Mouse (Mus musculus): ENCODE data around the gene Wbp2.
"Not testable (repeated sequence)": the region's sequence is repeated elsewhere in the genome, so short reads cannot be mapped to it uniquely, and the experiment has no call there.

The Wbp2 gene

DNA sequence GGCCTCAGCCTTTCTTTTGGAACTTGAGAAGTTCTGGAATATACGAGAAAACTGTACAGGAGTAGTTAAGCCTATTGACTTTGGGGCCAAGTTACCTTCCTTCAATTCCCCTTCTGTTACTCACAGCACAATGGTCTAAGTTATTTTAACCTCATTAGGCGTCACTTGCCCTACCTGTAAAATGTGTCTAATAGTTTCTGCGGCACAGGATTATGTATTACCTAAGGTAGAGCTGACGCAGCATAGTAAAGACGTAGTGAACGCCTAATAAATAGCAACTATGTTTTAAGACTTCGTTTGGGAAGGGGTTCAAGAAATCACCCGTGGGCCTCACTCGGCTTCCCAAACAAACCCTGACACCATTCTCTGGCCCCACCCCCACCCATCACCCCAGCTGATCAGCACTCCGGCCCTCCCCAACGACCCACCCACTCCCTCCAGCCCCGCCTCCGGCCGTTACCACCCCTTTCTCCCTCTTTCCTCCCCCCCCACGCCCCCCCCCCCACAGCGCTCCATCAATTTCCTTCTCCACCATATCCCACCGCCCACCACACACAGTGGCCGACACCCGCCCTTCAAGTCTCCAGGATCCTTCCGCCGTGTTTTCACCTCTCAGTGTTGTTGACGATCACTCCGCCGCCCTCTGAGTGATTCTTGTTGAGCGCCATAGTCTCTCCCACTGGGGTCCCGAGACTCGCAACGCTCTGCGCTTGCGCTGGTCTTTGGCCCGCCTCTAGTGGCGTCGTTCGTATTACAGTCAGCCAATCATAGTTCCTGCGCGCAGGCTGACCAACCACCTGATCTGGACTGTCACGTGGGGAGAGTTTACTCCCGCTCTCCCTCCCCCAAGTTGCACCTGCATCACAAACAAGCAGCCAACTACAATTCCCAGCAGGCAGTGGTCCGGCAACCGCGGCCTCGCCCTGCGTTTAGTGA lies at the start of gene Wbp2:
TSS of gene Wbp2 (minus strand) at position 738 of the 936 bp plus-strand sequence.
- DNase-seq = peak; percentile 99

DNA sequence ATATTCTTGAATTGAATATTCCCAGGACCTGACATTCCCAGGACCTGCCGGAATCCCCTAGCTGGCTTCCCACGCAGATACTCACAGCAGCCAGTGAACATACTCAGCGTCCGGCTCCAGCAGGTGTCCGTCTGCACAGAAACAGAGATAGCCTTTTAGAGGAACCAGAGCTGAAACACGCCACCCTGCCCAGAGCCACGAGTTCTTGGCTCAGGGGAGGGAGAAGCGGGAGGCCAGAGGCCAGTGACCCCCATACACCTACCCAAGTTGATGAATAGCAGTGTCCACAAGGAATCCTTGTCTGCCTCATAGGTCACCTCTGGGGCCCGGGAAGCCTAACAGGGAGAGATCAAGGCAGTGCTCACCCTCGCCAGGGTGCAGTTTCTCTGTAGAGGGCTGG lies 47.4 kb upstream of the Wbp2 start:
- no peak for DNase-seq

DNA sequence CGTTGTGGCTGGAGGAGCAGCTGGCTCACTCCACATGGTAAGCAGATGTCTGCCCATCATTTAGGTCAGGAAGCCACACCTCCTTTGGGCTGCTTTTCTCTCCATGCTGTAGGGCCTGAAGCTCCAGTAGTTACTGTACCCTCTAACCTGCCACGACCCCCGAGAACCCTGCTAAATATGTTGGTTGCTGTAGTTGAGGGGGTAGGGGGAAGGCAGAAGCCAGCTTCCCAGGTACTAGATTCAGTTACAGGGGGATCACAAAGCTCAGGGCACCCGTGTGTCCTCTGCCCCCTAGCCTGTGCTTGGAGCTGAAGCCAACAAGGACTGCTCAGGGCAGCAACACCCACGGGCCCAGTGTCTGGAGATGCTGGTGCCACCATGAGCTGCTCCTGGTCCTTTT lies 46.7 kb upstream of the Wbp2 start:
- no peak for DNase-seq

DNA sequence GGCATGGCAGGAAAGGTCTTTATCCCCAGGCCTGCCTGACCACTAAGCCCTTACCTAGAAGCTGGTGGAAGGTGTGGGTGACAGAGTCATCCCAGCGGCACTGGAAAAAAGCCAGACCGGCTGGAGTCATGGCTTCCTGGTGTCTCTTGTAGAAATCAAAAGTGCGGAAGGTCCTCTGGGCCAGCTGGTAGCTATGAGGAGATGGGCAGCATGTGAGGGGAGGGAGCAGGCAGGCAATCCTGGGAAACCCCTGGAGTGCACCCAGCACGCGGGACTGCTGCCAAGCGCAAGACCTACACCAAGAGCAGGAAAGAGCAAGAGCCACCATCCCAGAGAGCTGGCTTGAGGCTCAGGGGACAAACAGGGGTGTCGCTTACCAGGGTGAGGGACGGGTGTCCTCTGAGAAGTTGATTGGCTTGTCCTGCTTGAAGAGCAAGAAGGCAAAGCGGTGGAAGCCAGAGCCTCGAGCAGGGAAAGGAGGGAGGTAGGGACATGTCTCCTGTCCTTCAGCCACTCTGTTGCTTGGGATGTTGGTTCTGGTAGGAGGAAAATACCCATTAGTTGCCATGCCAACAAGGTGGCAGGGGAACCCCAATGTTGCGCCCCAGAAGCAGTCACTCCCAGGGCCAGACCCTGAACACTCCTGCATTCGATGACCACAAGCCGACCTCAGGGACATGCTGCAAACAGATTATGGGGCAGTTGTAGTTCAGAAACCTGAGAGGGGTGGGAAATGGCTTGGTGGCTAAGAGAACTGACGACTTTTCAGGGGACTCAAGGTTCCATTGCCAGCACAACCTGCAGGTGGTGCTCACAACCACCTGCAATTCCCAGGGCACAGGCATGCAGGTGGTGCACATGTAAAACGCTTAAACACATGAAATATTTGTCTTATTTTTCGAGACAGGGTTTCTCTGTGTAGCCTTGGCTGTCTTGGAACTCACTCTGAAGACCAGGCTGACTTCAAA lies 45.9 kb upstream of the Wbp2 start:
- DNase-seq = no peak

DNA sequence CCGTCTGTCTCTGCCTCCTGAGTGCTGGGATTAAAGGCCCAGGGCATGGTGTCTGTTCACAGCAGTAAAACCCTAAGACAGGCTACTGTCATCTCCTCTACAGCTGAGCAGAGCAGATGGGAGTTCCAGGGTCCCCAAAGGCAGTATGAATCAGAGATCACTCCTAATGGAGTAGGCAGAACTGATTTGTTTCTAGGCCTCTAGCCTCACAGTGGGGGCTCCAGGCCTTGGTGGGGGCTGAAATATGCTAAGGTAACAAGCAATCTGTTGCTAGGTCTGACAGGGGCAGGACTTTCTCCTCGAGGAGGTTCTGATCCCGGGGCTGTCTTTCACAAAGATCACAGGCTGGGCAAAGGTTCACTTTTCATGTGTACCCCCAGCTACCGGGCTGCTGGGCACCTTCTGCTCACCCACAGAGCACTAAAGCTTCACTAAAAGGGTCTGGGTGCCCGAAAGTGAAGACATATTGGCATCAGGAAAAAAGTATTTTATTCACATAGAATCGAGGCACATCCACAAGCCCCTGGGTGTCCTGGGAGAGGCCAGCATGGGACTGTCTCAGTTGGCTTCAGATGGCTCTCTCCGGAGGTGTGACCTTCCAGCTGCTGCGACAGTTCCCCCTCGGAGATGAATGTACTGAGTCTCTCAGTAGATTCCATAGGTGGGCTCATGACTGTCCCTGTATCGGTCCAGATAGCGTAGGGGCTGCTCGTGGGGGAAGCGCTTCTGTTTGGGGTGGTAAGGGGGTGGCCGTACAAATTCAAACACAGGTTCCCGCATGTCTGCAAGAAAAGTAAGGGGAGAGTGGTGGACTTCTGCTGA lies 44.8 kb upstream of the Wbp2 start:
- DNase-seq = no peak

DNA sequence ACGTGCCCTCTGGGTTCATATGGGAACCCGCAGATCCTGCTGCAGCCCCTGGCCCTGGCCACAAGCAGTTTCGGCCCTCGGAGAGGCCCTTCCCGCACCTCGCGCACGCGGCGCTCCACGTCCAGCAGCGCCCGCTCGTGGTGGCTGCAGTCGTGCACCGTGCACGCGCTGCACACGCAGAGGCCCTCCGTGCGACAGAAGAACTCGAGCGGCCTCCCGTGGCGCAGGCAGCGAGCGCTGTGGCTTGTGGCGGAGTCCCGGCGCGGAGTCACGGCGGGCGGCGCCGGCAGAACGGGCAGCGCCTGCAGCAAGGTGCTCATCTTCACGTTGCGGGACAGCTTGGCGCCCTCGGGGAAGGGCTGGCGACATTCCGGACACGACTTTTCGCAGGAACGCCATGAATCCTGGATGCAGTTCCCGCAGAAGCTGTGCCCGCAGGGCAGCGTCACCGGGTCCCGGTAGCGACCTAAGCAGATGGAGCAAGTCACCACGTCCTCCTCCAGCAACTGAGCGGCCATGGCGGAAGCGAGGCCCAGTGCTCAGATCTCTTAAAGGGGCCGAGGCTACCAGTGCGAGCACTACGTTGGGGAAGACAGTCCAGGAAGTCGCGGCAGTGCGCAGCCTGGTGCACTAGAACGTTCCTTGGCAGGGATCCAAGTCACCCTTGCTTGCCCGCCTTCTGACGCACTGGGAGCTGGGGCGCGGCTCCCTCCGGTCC lies 43.9 kb upstream of the Wbp2 start, which contains the start of gene Trim65:
TSS of gene Trim65 (minus strand) at position 641 of the 718 bp plus-strand sequence.
- peak; percentile 95 for DNase-seq

DNA sequence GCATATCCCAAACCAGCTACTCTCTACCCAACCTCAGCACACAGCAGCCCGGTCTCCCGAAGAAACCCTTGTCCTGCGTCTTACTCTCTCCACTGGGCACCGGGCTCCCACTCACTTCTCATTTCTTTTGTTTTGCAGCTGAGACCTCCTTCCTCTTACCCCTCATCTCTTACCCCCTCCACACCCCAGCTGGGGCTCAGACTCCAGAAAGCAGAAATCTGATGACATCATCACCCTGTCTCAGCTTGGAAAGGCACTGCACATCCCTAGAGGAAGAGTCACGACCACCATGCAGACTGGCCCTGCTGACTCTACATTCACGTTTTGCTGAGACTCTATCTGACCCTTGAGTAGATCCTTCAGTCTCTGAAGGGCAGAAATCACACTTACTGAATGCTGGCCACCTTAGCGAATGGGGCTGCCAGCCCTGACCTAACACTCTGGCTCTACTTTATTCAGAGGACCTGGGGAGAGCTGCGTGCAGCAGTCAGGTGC lies 43.2 kb upstream of the Wbp2 start:
- DNase-seq = no peak

DNA sequence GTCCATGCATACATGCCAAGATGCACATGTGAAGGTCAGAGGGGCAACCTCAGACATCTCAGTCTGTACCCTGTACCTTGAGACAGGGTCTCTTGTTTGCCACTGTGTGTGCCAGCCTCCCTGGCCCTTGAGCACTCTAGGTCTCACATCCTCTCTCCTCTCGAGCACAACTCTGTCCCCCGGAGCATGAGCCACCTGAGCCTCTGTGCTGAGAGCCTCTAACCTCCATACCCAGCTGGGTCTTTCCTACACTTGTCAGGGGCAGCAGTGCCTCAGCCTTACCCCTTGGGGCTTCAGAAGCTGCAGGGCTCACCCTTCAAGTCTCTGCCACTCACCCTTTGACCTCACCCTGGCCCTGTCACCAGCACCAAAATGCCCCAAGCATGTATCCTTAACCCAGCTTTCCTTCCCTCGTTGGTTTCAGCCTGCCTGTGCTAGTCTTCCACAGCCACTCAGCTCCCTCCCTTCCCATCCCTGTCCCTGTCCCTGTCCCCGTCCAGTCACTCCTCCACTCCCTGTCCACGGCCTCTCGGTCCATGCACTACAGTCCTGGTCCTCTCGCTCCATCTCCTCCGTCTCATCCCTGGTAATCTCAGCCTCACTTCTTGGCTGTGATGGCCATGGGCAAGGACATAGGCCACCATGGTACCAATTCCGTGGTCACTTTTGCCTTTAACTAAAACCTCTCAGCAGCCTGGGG lies 42.4 kb upstream of the Wbp2 start:
- DNase-seq = no peak

DNA sequence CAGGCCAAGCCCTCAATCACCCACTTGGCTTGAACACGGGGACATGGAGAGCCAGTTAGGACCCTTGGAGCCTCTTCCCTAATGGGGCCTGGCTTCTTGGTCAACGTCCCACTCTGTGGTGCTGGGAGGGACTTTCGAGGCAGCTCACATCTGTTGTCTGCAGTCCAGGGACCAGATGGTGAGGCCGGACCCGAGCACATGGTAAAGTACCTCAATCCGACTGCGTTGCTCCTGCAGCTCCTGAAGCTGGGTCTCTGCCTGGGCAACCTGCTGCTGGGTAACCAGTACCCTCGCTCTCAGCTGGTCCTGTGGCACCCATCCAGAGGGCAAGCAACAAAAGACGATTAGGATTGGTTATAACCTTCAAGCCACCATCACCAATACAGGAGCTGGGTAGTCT lies 41.2 kb upstream of the Wbp2 start:
- DNase-seq = no peak

DNA sequence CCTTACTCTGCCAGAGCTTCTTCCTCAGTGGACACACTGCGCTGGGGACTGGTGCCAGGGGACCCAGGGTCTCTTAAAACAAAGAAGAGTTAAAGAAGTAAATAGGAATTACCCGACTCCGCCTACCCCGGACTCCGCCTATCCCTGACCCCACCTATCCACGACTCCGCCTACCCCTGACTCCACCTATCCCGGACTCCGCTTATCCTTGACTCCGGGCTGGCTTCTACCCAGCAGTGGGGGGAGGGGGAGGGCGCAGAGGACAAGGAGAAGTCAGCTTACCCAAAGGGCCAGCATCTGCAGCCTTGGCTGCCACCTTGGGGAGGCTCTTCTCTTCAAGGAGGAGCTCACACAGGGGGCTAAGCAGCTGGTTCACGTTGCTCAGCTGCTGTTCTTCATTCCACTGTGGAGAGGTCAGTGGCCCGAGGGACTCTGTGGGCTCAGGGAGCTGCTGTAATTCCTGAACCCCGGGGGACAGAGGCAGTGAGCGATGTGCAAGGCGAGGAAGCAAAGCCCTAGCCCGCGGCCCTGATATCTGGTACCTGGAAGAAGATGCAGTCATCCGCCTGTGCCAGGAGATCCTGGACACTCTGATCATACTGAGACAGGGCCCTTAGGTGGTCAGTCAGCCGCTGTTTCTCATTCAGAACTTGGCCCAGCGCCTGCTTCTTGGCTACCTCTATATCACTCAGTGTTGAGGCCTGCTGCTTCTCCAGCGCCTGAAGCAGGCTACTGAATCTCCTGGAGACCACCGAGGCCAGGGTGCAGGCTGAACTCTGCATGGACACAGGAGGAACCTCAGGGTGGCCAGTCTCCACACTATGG lies 40.6 kb upstream of the Wbp2 start, which contains the start of gene Trim47:
TSS of gene Trim47 (minus strand) at position 55 of the 825 bp plus-strand sequence.
- peak; percentile 83 for DNase-seq

DNA sequence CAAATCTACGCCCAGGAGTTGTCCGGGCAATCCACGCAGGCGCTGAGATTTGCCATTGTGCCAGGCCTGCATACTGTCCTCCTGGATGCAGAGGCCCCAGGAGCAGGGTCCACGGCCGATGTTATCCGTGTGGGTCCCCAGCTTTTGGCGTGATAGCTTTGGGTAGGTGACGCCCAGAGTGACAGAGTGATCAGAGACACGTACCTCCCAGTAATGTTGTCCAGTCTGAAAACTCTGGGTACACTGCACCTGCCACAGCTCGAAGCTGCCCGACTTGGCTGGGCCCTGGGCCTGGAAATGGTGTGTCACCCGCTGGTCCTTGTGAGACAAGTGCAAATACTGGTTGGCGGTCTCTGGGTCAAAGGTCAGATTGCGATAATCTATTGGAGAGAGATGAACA lies 39.5 kb upstream of the Wbp2 start:
- no peak for DNase-seq

DNA sequence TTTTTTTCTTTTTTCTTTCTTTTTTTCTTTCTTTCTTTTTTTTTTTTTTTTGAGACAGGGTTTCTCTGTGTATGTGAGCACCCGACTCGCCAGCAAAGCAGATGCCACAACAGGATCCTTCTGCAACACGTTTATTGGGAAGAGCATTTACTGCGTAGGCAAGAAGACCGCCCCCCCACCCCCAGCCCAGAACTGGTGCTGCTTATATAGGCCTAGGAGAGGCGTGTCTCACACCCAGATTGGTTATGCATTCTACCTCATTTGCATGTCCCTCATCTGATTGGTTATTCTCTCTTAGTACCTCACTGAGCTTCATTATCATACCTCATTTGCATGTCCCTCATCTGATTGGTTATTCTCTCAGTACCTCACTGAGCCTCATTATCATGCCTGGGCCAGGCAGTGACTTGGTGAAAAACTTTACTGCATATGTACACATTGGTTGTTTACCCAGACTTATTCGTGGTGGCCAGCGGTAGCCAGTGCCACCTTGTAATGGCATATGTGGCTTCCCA lies 35.0 kb upstream of the Wbp2 start:
- DNase-seq = not testable (repeated sequence)

DNA sequence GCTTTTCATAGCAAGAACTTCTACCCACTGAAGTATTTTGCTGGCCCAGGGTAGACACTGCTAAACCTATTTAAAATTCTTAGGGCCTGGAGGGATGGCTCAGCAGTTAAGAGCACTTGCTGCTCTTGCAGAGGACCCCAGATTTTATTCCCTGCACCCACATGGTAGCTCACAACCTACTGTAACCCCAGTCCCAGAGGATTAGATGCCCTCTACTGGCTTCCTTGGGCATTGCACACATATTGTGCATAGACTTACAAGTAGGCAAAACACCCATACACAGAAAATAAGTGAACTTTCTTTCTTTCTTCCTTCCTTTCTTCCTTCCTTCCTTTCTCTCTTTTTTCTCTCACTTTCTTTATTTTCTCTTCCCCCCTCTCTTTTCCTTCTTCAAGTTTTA lies 31.0 kb upstream of the Wbp2 start:
- no peak for DNase-seq

DNA sequence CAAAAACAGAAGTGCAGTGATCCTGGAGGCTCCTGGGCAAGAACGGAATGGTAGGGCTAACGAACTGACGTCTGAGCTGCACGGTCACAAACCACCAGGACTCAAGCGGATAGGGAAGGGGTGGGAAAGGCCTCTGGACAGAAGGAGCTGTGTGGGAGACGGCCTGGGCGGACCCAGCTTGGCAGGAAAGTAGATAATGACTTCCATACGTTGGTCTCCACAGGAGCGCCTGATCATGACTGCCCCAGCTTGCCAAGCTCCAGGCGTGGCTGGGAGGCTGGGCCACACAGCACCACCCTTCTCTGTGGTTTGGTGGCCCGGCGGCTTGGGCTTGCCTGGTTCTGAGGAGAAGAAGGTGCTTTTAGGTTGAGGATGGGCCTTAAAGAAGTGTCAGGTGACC lies 30.4 kb upstream of the Wbp2 start:
- DNase-seq = no peak

DNA sequence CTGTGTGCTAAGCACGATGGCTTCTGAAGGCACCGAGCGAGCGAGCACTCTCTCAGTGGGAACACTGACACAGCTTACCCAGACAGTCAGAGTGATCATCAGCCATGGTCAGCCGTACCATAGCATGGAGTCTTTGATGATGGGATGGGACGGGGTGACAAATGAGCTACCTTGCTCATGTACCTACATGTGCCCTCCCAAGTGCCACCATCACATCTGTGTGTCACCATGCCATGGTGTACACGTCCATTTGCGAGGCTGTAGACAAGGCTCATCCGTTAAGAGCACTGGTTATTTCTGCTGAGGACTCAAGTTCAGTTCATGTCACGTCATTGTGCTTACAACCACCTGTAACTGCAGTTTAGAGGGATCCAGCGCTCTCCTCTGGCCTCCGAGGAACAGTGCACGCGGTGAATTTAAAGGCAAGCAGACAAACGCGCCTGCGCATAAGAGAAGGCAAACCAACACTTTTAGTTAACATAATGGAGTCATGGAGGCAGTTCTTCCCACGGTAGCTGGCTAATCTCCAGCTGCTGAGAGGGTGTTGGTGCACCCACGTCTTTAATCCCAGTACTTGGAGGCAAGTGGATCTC lies 24.9 kb upstream of the Wbp2 start:
- DNase-seq = no peak

DNA sequence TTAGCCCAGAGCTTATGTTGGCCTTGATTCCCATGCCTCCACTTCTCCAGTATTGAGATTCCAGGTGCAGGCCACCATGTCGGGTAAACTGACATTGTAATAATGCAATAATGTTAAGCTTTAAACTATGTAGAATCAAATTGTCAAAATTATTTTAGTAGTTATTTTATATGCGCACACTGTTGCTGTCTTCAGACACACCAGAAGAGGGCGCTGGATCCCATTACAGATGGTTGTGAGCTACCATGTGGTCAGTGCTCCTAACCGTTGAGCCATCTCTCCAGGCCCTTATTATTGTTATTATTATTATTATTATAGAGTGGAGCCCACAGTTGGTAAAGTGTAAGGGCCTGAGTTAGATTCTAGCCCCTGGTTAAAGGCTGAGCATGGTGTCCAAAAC lies 24.3 kb upstream of the Wbp2 start:
- no peak for DNase-seq

DNA sequence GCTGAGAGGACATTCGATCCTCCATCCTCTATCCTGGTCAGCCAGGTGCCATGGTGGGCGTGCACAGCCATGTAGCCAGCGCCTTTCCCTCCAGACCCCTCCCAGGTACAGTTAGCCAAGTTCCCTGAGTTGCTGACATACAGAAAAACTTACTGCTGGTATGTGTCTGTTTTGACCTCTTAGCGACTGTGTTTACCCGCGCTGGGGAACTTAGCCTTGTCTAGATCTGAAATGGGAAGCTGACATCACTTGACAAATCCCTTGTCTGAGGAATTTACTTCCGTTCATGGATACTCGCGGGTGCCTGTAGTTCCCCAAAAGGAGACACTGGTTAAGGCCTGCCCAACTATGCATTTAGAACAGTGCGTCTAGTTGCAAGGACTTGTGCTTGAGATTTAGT lies 23.7 kb upstream of the Wbp2 start:
- no peak for DNase-seq

DNA sequence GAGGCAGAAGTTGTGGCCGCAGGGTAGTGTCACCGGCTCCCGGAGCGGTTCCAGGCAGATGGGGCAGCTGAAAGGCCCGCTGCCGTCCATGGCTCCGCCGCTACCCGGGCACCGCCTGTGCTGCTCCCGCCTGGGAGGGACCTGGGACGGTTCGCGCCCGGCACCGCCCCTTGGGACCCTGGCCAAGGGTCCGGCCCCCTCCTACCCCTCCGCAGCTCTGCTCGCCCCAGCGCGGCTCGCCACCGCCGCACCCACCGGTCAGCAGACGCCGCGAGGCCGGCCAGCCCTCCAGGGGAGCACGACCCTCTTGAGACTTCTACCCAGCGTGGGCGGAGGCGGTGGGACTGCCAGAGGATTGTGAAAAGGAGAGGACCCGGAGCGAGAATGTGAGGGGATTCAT lies 23.3 kb upstream of the Wbp2 start:
- no peak for DNase-seq

DNA sequence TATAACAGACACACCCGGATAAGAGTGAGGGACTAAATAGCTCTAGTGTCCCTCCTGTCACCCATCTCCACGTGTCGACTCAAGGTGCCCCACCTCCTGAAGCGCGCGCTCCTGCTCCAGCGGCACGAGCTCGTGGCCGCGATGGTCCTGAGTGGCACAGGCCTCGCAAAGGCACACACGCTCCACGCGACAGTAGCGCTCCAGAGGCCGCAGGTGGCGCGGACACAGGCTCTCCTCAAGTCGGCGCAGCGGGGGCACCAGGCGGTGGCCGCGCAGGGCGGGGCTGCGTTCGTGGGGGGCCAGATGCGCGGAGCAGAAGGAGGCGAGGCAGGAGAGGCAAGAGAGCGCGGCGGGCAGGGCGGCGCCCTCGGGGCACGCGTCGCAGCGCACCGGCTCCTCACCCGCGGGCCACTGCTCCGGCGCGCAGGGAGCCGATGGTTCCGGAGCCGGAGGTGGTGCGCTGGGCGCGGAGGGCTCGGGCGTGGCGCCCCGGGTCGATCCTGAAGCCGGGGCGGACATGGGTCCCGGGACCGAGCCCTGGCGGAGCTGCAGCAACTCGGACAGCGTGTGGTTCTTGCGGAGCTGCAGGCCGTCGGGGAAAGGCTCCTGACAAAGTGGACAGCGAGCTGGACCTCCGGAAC lies 22.8 kb upstream of the Wbp2 start:
- no peak for DNase-seq
